Mouse (Mus musculus): Measurements from ENCODE around the gene Galp.
"Not testable (repeated sequence)": the region's sequence is repeated elsewhere in the genome, so short reads cannot be mapped to it uniquely, and the experiment has no call there.

Gene Galp

DNA sequence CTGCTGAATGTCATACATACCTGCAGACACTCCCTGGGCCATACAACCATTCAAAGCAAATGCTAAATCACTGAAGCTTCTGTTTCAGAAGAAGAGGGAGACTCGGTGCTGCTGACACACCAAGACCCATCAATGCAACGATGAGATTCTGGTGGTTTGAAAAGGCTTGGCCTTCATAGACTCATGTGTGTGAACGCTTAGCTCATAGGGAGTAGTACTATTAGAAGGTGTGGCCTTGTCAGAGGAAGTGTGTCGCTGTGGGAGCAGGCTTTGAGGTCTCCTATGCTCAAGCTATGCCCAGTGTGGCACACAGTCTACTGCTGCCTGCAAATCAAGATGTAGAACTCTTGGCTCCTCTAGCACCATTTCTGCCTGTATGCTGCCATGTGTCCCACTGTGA is 60.5 kb downstream of the Galp start:
- DNase-seq (ENCODE audit: low spot score in 2 of 2) = no peak

DNA sequence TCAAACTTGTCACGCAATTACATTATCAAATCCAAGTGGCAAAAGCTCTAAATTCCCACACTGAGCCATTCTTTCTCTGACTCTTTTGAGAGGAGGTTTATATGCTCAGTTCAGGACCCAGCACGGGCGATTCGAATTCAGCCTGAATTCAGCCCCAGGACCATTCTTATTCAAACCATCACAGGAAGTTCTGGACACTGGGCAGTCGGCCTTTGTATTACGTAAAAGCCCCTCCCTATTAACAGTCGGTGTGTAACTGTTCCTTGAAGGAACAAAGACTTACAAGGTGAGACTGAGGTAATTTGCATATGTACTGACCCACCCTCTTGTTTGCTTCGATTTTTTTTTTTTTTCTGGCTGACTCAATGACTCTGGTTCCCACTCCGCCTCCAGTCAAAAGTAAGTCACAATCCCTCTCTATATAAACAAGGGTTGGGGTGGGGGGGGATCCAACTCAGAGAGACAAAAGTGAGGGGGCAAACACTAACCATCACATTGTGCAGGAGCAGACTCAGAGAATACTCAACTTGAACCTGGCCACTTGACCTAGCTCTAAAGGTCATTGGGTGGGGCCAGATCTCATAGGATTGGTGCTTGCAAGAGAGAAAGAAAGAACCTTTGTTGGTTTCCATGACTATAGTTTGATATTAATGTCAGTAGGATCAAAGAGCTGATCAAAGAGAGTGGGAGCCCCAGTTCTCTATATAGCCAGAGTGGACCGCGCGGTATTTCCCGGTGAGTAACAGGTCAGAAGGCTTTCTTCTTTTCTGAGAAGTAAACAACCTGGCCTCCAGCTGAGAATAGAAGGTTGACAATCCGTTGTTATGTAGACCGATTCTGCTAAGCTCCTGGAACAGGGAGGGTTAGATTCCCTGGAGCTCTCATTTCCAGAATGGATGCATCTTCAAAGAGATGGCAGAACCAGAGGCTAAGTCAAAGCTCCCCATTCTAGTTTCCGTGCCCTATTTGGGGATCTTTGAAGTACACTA is 61.6 kb downstream of the Galp start:
- no peak for DNase-seq (ENCODE audit: low spot score in 2 of 2)

DNA sequence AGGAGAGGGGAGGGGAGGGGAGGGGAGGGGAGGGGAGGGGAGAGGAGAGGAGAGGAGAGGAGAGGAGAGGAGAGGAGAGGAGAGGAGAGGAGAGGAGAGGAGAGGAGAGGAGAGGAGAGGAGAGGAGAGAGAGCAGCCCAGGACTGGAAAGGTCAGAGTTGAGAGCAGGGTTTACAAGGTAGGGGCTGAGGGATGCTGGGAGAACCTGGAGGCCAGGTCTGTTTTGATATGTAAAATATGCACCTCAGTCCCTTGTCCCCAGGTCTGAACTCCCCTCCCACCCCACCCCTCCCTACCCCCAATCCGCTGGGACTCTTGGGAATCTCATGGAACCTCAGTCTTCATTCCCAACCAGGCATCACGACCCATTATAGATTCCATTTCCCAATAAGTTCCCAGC is 63.1 kb downstream of the Galp start:
- DNase-seq (ENCODE audit: low spot score in 2 of 2) = not testable (repeated sequence)

DNA sequence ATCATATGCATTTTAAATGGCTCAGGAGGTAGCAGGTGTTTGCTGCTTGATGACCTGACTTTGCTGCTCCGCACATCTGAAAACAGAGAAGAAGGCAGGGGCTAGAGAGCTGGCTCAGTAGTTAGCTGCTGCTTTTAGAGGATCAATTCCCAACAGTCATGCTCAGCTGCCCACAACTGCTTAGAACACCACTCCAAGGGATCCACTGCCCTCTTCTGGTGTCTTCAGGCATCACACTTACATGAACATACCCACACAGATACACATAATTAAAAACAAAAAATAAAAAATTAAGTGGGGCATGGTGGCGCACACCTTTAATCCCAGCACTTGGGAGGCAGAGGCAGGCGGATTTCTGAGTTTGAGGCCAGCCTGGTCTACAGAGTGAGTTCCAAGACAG is 65.2 kb downstream of the Galp start:
- no peak for DNase-seq (ENCODE audit: low spot score in 2 of 2)

DNA sequence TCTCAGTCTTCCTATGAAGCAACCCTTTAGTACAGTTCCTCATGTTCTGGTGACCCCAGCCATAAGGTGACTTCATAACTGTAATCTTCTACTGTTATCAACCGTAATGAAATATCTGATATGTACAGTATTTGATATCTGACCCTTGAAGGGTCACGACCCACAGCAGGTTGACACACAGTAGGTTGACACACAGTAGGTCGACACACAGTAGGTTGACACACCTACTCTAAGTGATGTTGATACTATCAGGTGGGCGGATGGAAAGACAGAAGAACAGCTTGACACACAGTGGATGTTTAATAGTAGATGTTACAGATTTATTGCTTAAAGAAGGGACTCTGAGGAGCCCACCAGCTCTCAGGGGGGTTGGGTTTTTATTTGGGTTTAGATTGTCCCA is 66.1 kb downstream of the Galp start:
- DNase-seq (ENCODE audit: low spot score in 2 of 2) = no peak

DNA sequence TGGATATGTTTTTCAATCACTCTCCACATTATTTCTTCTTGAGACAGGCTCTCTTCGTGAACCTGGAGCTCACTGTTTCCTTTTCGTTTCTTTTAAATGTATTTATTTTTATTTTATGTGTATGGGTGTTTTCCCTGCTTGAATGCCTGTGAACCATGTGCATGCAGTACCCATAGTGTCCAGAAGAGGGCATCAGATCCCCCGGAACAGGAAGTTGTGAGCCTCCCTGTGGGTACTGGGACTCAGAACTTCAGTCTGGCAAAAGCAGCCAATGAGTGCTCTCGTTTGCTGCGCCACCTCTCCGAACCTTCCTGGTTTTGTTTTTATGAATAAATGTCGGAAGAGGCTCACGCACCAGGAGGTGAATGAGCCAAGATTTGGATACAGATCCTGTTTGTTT is 68.8 kb downstream of the Galp start:
- no peak for DNase-seq (ENCODE audit: low spot score in 2 of 2)
